ENCODE assay signal across 8 mouse cellular contexts in the genomic region with DNA sequence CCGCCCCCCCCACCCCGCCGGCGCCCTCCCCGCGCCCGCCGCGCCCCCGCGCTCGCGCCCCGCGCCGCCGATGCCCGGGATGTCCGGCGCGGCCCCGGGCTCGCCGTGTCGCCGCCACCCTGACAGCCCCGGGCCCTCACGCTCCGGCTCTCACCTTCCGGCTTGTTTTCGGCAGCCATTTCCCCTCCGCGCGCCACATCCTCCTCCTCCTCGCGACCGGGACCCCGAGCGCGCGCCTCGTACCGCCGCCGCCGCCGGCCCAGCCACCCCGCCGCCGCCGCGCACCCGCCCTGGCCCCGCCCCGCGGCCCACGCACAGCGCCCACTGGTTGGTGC. TPM values are rescaled to one million over a fixed set of nuclear protein-coding genes. Genes with fewer than 3 reads are reported as not detected.
DNase-seq lines count a peak whose midpoint lies in the region; ATAC-seq and TF ChIP-seq lines count a peak whose summit lies in the region.

No protein-coding gene starts in this region.

- peaks cover 35% of the 10 kb centered on the region for H3K4me1 ChIP-seq in heart, embryonic 12.5 days (replicated peaks)
- peaks cover 22% of the 10 kb centered on the region for H3K4me1 ChIP-seq in limb, embryonic 13.5 days
- H3K4me1 ChIP-seq in stomach, postnatal 0 days (replicated peaks; ENCODE audit: control insufficient read depth, insufficient read depth), result no peaks in the 10 kb centered on the region

- intact Hi-C loops in gastrocnemius, postnatal 14 days (cut with DNase I; ENCODE audit: low total_unique reads), result loop anchor here (10.0 kb wide), 1 partner anchor 63 kb away; no protein-coding TSS in a partner anchor

- peak; percentile 2; the same call in 1 of the 2 replicates for ATAC-seq in heart, embryonic 12.5 days (ENCODE audit: insufficient number of reproducible peaks, low FRiP score)
- ATAC-seq in limb, embryonic 13.5 days (ENCODE audit: low FRiP score, low read depth), result 0 out of 2 replicates have a peak, but pooled peaks have one; percentile 0
- ATAC-seq in stomach, postnatal 0 days (ENCODE audit: low FRiP score, low TSS enrichment), result no peak
- ATAC-seq in megakaryocyte-erythroid progenitor cell, adult 5-6 weeks (replicated peaks; ENCODE audit: low FRiP score, low TSS enrichment, poor library complexity, severe bottlenecking), result no peak

- H3K36me3 ChIP-seq in heart, embryonic 12.5 days, result peaks cover 4% of the 10 kb centered on the region; the same call in 1 of the 2 replicates
- H3K36me3 ChIP-seq in limb, embryonic 13.5 days, result peaks cover 8% of the 10 kb centered on the region; the same call in 1 of the 2 replicates
- no peaks in the 10 kb centered on the region for H3K36me3 ChIP-seq in stomach, postnatal 0 days (ENCODE audit: control insufficient read depth, insufficient read depth, low read length)

- H3K9me3 ChIP-seq in heart, embryonic 12.5 days (replicated peaks), result no peaks in the 10 kb centered on the region
- no peaks in the 10 kb centered on the region for H3K9me3 ChIP-seq in limb, embryonic 13.5 days
- no peaks in the 10 kb centered on the region for H3K9me3 ChIP-seq in stomach, postnatal 0 days (ENCODE audit: control insufficient read depth, low read length)

- peak overlapping the region; percentile 83 for H3K27ac ChIP-seq in heart, embryonic 12.5 days (ENCODE audit: poor library complexity, severe bottlenecking)
- H3K27ac ChIP-seq in limb, embryonic 13.5 days, result no peak overlapping the region; the same call in 1 of the 2 replicates
- peak overlapping the region; percentile 79 for H3K27ac ChIP-seq in stomach, postnatal 0 days (replicated peaks)

- TF ChIP-seq CTCF in stomach, postnatal 0 days (IDR thresholded peaks at IDR 0.05; ENCODE audit: low read depth), result no peak

- H3K9ac ChIP-seq in heart, embryonic 12.5 days, result peak overlapping the region; percentile 92
- peak overlapping the region; percentile 87 for H3K9ac ChIP-seq in limb, embryonic 13.5 days
- peak overlapping the region; percentile 85 for H3K9ac ChIP-seq in stomach, postnatal 0 days (ENCODE audit: low read length)

- peak overlapping the region; percentile 97 for H3K4me3 ChIP-seq in heart, embryonic 12.5 days
- H3K4me3 ChIP-seq in limb, embryonic 13.5 days, result peak overlapping the region; percentile 81
- H3K4me3 ChIP-seq in stomach, postnatal 0 days (ENCODE audit: low read depth, low read length), result peak overlapping the region; percentile 68

- under 1% methylated on average over 31 of the region's 58 CpGs for WGBS in heart, embryonic 12.5 days
- under 1% methylated on average over 39 of the region's 58 CpGs for WGBS in limb, embryonic 13.5 days
- 2% methylated on average over 24 of the region's 58 CpGs for WGBS in stomach, postnatal 0 days

- no peak for DNase-seq in heart, adult 9 months (ENCODE audit: low spot score in 2 of 2)
- DNase-seq in urinary bladder, postnatal 25 days (ENCODE audit: low spot score), result peak; percentile 99
- DNase-seq in urinary bladder, postnatal 10 days (ENCODE audit: low spot score), result no peak
- DNase-seq in stomach, postnatal 0 days (ENCODE audit: low spot score), result no peak
- DNase-seq in gastrocnemius, postnatal 14 days, result no peak

- peak overlapping the region; percentile 92 for H3K4me2 ChIP-seq in heart, embryonic 12.5 days
- peak overlapping the region; percentile 74 for H3K4me2 ChIP-seq in limb, embryonic 13.5 days (replicated peaks)
- peak overlapping the region; percentile 99 for H3K4me2 ChIP-seq in stomach, postnatal 0 days (replicated peaks; ENCODE audit: low read depth)

- no peak for TF ChIP-seq EP300 in stomach, postnatal 0 days (optimal IDR thresholded peaks at IDR 0.05)

- 0 out of 2 replicates have a peak, but pooled peaks cover 5% of the 10 kb centered on the region for H3K27me3 ChIP-seq in heart, embryonic 12.5 days (replicated peaks)
- no peaks in the 10 kb centered on the region for H3K27me3 ChIP-seq in limb, embryonic 13.5 days
- H3K27me3 ChIP-seq in stomach, postnatal 0 days (ENCODE audit: control insufficient read depth, insufficient read depth, low read length), result no peaks in the 10 kb centered on the region

RNA-seq across cellular contexts. Expression of gene Camta1, which starts 0.2 kb away (rescaled TPM):
- 159 and 165 TPM in 2 replicates for polyA plus RNA-seq in heart, embryonic 12.5 days (2016; fragmentation: Nextera tagmentation; extraction: Ambion mirVana)
- 93.5 and 112 TPM in 2 replicates for polyA plus RNA-seq in limb, embryonic 13.5 days (2015; fragmentation: Nextera tagmentation; extraction: Ambion mirVana)
- 59.4 and 61.9 TPM in 2 replicates for polyA plus RNA-seq in stomach, postnatal 0 days (2015; fragmentation: Nextera tagmentation; extraction: Ambion mirVana)
- 68.4 and 92.8 TPM in 2 replicates for total RNA-seq in megakaryocyte-erythroid progenitor cell, adult 5-6 weeks (2014; fragmentation: Nextera tagmentation)
- 23.0 and 52.1 TPM in 2 replicates for total RNA-seq in megakaryocyte-erythroid progenitor cell, adult 5-6 weeks (2017)
- 10 to 100 TPM; 66.1 to 84.1 TPM for total RNA-seq in gastrocnemius, postnatal 14 days (2021)

Comparison
In these comparisons a context has a peak if more than half of its experiments do, and no peak if none do; other contexts are left out.
1. ATAC-seq: peak in heart, embryonic 12.5 days (single experiment) and limb, embryonic 13.5 days (single experiment); none in stomach, postnatal 0 days (single experiment) and megakaryocyte-erythroid progenitor cell, adult 5-6 weeks (single experiment).
2. Peak in every context shown above with its lines, with median percentiles within 50 percentile points of each other: H3K4me2 ChIP-seq, H3K4me3 ChIP-seq and H3K9ac ChIP-seq.